Mouse (Mus musculus) left cerebral cortex, postnatal 25 days (tissue): ENCODE data around the gene Adamts7. TPM values are rescaled to one million over a fixed set of nuclear protein-coding genes. Genes with fewer than 3 reads are reported as not detected.

Experiments
- DNase-seq, 2 experiments: peaks; one replicate each; pipeline ENCODE4 v3.0.0; 2022; ENCODE audit warnings: low spot score in 2 of 2, mixed read lengths in 1 of 2
- intact Hi-C: fragments of 180-260 bp; cut with DNase I; formaldehyde crosslinking; loops from one replicate; pipeline ENCODE4 v1.15.1; 2025
- total RNA-seq, 2 experiments: library from RNA; stranded (reverse); gene quantifications; 2 replicates each; pipeline ENCODE4 v1.2.3; 2021

Gene Adamts7
- total RNA-seq, 2 experiments from 2014 or later = 0.23 to 0.30 TPM

GRCm38 (mm10) chr9:90135963-90136677 lies 26.7 kb upstream of the Adamts7 start:
- no peak for DNase-seq
- intact Hi-C loops = no loop called here

GRCm38 (mm10) chr9:90136678-90136965 lies 26.2 kb upstream of the Adamts7 start:
- DNase-seq = no peak
- intact Hi-C loops = no loop called here

GRCm38 (mm10) chr9:90145788-90146187 lies 17.1 kb upstream of the Adamts7 start:
- DNase-seq = no peak
- intact Hi-C loops = no loop called here

- no peak for DNase-seq
- intact Hi-C loops = no loop called here
Observed at GRCm38 (mm10) chr9:90146869-90147268, 16.0 kb upstream of the Adamts7 start.

GRCm38 (mm10) chr9:90162243-90162925 lies 485 bp upstream of the Adamts7 start:
- intact Hi-C loops = no loop called here
- DNase-seq = no peak

- DNase-seq = no peak
- intact Hi-C loops = loop anchor here (1.0 kb wide), 1 partner anchor 49 kb away; the partner anchor contains the start of gene Morf4l1
Observed at GRCm38 (mm10) chr9:90163749-90164095, 853 bp downstream of the Adamts7 start.

- intact Hi-C loops = no loop called here
- no peak for DNase-seq
Observed at GRCm38 (mm10) chr9:90164670-90165453, 2.0 kb downstream of the Adamts7 start.

- no peak for DNase-seq
- intact Hi-C loops = no loop called here
Observed at GRCm38 (mm10) chr9:90165590-90165989, 2.7 kb downstream of the Adamts7 start.

- intact Hi-C loops = no loop called here
- DNase-seq = no peak
Observed at GRCm38 (mm10) chr9:90166615-90167014, 3.7 kb downstream of the Adamts7 start.

- DNase-seq = no peak
- intact Hi-C loops = no loop called here
Observed at GRCm38 (mm10) chr9:90169965-90170364, 7.1 kb downstream of the Adamts7 start.

- DNase-seq = no peak
- intact Hi-C loops = no loop called here
Observed at GRCm38 (mm10) chr9:90171421-90171820, 8.6 kb downstream of the Adamts7 start.

- no peak for DNase-seq
- intact Hi-C loops = no loop called here
Observed at GRCm38 (mm10) chr9:90172528-90173321, 9.9 kb downstream of the Adamts7 start.

- DNase-seq = no peak
- intact Hi-C loops = no loop called here
Observed at GRCm38 (mm10) chr9:90173330-90173729, 10.5 kb downstream of the Adamts7 start.

- intact Hi-C loops = no loop called here
- DNase-seq = no peak
Observed at GRCm38 (mm10) chr9:90179409-90179808, 16.5 kb downstream of the Adamts7 start.

- intact Hi-C loops = no loop called here
Observed at GRCm38 (mm10) chr9:90181656-90182388, 19.0 kb downstream of the Adamts7 start.

GRCm38 (mm10) chr9:90182636-90183421 lies 20.0 kb downstream of the Adamts7 start:
- intact Hi-C loops = no loop called here
- no peak for DNase-seq

More at GRCm38 (mm10) chr9:90181656-90182388, 19.0 kb downstream of the Adamts7 start:
- no peak for DNase-seq

- DNase-seq = no peak
- intact Hi-C loops = no loop called here
Observed at GRCm38 (mm10) chr9:90183550-90183949, 20.7 kb downstream of the Adamts7 start.

- intact Hi-C loops = no loop called here
- DNase-seq = no peak
Observed at GRCm38 (mm10) chr9:90184116-90184515, 21.2 kb downstream of the Adamts7 start.
